Mouse (Mus musculus) ES-CJ7 (cell line): Measurements from ENCODE around the gene Sde2.

Experiments used
- DNase-seq: peaks from one replicate; pipeline ENCODE4 v3.0.0; 2011; ENCODE audit warnings: low read depth, low spot score

The Sde2 gene

GRCm38 (mm10) chr1:180850316-180851270 lies at the start of gene Sde2:
Gene Sde2, plus strand, starts transcription at chr1:180851127.
- DNase-seq, result peak; percentile 100

GRCm38 (mm10) chr1:180801466-180801994 lies 49.4 kb upstream of the Sde2 start:
- no peak for DNase-seq

- peak; percentile 33 for DNase-seq
Observed at GRCm38 (mm10) chr1:180803881-180804280, 47.0 kb upstream of the Sde2 start.

DNA sequence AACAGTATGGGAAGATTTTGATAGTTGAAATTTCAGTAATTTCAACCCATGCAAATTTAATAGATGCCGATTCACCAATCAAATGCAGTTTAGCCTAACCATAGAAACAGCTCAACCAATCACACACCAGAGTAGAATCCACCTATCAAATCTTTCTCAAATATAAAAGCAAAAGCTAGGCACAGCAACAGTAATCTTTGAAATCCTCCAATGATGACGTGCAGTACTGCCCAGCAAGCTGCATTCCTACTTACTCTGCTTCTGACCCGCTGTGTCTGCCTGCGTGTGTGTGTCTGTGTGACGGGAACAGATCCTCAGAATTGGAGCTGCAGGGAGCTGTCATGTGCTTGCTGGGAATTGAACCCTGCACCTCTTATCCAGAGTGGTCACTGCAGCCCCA lies 42.1 kb upstream of the Sde2 start:
- DNase-seq, result no peak

DNA sequence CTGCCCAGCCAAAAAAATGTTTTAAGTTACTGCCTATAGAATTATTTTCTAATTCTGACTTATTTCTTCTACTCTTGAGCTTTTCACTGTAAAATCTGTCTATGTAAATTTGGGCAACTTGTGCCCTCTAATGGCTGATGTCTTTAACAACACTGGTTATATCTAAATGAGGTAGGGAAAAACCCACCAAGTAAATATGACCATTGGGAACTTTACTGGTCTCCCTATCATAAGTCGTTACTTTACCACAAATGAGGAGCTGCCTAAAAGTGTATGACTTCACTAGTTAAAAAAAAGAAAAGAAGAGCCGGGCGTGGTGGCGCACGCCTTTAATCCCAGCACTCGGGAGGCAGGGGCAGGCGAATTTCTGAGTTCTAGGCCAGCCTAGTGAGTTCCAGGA lies 40.0 kb upstream of the Sde2 start:
- DNase-seq, result peak; percentile 50

DNA sequence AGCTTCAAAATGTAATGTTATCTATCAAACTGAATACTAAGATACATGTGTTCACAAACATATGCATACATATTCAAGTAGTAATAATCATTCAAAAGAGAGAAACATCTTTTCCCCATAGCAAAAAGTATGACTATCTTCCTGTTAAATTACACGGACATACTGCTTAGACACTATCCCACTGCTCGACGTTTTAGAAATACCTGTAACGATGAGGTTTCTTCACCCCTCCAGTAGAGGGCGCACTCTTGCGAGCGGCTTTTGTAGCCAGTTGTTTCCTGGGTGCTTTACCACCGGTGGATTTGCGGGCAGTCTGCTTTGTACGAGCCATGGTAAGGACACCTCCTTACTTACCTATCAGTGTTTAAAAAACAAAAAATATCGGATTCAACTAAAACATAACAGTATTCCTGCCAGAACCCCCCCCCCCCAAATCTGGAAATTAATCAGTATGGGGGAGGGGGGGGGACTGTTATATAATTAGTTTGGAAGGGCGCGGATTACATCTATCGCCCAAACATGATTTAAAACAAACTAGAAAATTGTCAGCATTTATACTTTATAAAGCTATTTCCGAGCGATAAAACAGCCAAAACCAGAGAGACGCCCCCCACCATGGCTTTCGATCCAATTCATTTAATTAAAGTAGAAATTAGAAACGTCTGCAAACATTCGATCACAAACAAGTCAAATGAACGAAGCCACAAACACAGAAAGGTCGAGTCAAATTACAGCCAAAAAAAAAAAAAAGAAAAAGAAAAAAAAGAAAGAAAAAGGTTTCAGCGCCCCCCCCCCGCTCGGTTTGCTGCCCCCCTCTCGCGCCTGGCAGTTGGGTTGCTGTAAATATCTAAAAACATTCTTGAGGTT lies 39.1 kb upstream of the Sde2 start:
- peak; percentile 56 for DNase-seq

DNA sequence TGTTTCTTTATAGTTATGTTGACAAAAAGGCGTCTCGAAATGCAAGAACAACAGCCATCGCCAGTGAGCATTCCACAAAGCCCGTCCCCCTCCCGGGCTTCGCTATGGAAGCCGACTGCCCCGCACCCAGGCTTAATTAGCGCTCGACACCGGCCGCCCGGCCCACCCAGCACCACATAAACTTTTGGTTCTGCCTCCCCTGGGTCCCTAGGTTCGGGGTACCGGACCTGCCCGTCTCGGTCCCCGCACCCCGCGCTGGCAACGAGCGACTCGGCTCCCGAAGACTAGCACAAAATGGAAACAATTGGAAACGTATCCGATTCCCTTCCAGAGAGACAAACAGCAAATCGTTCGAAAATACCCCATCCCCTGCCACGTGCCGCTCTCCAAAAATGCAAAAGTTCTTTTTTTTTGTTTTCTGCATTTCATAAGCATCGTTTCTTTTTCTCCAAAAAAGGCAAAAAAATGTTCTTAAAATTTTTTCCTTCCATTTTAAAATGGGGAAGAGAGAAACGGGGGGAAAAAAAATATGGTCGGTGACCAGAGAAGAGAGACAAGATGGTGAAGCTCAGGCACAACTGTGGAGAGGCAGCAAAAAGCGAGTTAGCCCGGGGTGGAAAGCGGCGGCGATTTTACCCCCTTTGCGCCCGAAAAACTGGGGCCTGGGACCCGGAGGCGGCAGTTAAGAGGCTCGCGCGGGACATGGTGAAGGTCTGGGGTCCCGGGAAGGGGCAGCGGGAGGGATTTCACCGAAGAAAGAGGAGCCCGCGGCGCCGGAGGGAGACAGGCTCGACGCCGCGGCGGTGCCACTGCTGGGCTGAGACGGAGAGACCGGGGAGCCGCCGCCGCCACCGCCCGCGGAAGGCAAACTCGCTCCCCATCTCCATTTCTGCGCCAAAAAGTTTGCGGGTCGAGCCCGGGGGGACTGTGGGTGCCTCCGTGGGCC lies 38.2 kb upstream of the Sde2 start:
- peak; percentile 55 for DNase-seq

DNA sequence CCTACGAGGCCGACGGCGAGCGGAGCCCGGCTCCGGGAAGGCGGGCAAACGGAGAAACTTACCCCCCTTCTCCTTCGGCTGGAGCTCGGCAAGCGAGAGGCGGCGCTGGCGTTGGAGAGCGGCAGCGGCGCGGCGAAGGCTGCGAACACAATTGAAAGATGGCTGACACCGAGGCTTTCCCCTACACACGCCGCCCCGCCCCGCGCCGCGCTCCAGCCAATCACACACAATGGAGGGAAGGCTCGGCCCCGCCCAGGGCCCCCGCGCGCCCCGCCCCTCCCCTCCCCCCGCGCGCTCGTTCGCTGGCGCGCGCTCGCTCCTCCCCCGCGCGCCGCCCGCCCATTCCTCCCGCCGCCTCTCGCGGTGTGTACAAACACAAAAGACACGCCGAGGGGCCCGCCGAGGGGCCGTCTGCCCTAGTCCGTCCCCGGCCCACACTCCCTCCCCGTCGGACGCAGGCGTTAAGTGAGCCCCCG lies 37.5 kb upstream of the Sde2 start:
- DNase-seq, result peak; percentile 95

DNA sequence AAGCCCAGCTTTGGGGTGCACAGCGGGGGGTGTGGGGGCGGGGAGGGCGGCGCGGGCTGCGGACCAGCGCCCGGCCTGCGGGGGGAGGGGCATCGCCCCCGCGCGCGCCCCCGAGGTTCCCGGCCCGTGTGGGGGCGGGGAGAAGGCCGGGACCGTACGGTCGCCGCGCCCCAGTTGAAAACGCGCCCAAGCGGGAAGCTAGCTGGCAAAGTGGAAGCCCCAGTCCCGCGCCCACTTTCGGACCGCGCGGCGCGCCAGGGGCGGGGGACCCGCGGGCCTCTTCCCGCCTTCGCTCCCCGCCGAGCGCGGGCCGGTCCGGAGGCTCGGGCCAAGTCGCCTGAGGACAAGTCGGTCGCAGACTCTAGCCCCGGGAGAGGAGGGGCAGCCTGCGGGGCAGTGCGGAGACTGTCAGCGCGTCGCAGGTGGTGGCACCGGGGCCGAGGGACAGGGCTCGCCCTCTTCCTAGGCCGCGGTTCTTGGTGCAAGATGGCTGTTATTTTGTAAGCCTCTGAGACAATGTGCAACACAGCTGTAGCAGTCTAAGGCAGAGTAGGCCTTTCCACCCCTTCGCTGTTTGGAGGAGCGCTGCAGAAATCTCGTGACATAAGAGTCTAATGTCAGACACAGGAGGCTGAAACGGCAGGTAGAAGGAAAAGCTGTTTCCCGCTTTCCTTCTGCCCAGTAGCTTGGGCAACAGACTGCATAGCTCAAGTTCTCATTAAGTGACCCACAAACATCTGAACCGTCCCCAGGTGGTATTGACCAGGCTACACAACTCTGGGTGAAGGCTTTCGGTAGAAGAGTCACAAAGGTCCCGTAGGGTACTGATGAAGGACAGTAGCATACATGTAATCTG lies 36.8 kb upstream of the Sde2 start, which contains the start of gene H3f3a:
TSS of gene H3f3a (minus strand) at position 59 of the 856 bp plus-strand sequence.
- DNase-seq, result peak; percentile 73

DNA sequence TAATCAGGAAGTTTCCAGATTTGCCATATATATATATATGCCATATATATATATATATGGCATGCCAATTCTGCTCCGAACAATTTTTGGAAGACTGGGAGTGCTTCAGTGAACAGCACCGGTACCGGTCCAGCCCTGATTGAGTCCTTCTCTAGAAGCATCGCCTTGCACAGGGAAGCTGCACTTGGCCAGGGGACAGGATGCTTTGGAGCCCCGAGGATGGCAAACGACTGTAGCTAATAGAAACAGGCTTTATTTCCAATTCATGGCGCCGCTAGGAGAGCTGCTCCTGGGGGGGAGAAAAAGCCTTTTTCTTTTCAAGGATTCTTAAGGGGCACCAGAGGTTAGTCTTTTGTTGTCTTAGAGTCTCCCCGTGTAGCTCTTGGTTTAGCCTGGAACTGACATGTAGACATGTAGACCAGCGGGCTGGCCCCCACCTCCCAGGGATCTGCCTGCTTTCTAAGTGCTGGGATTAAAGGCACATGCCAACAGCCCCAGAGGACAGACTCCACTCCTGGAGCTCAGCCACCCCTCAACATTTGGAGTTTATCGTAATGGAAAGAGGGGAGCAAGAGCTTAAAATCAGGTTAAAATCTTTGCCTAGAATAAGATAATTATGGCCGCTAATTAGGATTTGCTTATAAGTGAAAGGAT lies 35.4 kb upstream of the Sde2 start:
- no peak for DNase-seq

DNA sequence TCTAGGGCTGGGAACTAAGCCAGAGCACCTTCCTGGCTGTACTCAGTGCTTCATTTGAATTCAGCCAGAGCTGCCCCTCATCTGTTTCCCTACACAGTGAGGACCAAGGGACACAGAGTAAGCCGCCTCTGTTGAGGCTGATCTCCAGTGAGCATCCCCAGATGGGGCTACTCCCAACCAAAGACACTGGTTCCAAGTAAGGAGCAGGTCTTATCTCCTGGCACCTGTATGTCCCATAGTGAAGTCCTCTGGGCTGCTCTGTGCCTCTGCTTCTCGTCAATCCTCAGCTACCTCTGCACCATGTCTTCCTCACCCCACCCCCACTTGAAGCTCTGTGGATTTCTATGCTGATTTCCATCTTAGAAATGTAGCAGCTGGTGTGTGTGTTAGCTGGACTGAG lies 32.9 kb upstream of the Sde2 start:
- no peak for DNase-seq

GRCm38 (mm10) chr1:180821101-180821500 lies 29.8 kb upstream of the Sde2 start:
- no peak for DNase-seq

GRCm38 (mm10) chr1:180822276-180822675 lies 28.7 kb upstream of the Sde2 start:
- no peak for DNase-seq

DNA sequence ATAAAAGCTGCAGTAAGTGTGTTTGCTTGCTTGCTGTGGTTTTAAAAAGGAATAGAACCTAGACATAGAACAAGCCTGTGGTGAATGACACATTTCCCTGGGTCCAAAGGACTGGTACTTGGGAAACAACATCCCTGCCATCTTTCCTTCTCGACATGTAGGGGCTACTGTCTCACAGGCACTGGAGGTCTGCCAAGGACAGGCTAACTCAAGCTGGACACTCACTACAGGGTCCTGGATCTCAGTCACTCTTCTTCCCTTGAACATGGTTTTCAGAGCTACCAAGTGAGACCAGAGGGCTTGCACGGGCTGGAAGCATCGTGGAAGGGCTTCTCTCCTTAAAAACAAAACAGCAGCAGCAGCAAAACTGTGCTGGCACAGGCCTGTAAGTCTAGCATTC lies 27.2 kb upstream of the Sde2 start:
- no peak for DNase-seq

DNA sequence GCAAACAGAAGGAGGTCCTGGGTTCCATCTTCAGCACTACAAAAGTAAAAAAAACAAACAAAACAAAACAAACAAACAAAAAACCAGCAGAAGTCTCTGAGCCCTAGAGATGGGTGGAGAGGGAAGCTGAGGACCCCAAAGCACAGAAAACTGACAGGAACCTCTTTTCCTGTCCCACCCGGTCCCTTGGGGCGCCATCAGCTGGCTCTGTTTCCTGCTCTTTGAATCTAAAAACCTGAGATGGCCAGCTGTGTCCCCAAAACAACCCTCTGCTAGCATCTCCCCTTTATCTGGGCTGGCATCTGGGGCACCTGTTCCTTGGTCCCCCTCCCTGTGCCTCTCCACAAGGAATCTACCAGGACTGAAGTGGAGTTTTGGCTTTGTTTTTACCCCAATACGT lies 26.2 kb upstream of the Sde2 start:
- DNase-seq, result no peak

- DNase-seq, result no peak
Observed at GRCm38 (mm10) chr1:180826634-180827033, 24.3 kb upstream of the Sde2 start.

DNA sequence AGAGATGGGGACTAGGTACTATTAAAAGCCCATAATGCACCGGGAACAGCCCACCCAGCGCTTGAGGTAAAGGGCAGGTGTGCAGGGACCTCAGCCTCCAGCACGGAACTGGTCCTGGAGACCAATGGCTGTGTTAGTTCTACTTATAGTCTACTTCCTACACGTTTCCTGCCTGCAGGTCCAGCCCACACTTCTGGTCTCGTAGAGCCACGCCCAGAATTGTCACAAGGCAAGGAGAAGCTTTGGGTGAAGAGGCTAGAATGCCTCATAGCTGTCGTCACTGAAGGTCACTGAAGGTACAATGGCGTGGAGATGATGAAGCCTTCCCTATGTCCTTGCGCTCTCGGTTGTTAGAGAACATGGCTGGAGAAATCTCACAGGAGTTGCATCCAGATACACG lies 21.2 kb upstream of the Sde2 start:
- peak; percentile 75 for DNase-seq

DNA sequence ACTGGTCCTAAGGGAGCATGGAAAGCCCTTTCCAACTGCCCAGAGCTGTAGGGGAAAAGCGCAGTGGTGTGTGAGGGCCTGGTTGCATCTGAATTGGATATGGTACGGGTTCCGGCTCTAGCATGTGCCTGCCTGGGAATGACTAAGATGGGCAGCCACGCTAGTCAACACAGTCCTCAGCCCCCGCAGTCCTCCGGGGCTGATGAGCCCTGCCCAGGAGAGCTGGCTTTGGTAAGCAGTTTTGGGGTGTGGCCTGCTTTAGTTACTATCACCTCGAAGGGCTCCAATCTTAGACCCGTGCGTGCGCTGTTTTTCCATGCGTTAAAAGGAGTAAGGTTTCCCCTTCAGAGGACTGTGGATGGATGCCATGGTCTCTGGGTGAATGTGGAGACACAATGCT lies 20.8 kb upstream of the Sde2 start:
- peak; percentile 22 for DNase-seq

DNA sequence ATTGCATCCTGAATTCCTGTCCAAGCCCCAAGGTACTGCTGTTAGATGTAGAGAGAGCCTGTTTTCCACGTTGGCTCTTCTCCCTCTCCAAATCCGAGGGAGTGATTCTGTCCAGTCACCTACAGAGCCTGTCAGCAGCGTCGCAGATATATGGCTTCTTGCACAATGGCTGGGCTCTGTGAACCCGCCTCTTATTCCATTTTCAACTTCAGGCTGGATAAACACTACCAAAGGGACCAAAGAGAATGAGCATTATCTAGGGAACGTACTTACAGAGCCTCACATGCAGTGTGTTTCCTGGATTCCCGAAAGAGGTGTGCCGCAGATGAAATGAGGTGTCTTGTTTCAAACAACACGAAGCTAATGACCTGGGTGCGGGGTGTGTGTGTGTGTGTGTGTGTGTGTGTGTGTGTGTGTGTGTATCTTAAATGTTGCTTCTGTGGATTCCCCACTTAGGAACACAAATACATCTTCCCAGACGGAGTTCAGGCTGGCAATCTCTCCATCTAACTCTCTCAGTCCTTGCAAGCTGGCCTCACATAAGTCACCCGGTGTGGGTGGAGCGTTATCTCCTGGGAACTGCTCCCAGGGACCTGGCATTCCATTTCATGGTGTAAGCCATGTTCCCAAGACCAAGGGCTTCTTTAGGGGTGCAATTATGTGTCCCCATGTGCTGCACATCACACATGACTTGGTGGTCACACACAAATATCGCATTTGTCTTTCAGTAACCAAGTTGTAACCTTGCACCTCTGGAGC lies 20.2 kb upstream of the Sde2 start:
- peak; percentile 38 for DNase-seq
